Mouse (Mus musculus): Measurements from ENCODE around the gene Tmem35b. TPM values are rescaled to one million over a fixed set of nuclear protein-coding genes. Genes with fewer than 3 reads are reported as not detected.
"Not testable (repeated sequence)": the region's sequence is repeated elsewhere in the genome, so short reads cannot be mapped to it uniquely, and the experiment has no call there.

The Tmem35b gene
- polyA plus RNA-seq, 1 experiment = 0.14 TPM

GRCm38 (mm10) chr4:127085761-127086160 is 37.7 kb upstream of the Tmem35b start:
- Histone ChIP-seq H3K4me2 (ENCODE audit: low read depth) (no peak overlapping the region), H3K4me3 (no peak overlapping the region), H3ac (ENCODE audit: control insufficient read depth, insufficient read length) (no peak overlapping the region), H3K79me2 (ENCODE audit: control insufficient read depth, insufficient read depth) (no peaks in the 10 kb centered on the region), H3K36me3 (ENCODE audit: control insufficient read depth, insufficient read depth) (no peaks in the 10 kb centered on the region), H3K27me3 (ENCODE audit: control insufficient read depth, insufficient read depth, insufficient read length) (peaks cover 5% of the 10 kb centered on the region)
- no peak for TF ChIP-seq SRF (IDR thresholded peaks at IDR 0.05; ENCODE audit: control insufficient read depth, insufficient read length, low read depth)
- TF ChIP-seq MYOG (IDR thresholded peaks at IDR 0.05; ENCODE audit: control insufficient read depth in 1 of 3, insufficient read depth in 1 of 3, insufficient read length in 2 of 3, low read depth in 2 of 3) = no peak

DNA sequence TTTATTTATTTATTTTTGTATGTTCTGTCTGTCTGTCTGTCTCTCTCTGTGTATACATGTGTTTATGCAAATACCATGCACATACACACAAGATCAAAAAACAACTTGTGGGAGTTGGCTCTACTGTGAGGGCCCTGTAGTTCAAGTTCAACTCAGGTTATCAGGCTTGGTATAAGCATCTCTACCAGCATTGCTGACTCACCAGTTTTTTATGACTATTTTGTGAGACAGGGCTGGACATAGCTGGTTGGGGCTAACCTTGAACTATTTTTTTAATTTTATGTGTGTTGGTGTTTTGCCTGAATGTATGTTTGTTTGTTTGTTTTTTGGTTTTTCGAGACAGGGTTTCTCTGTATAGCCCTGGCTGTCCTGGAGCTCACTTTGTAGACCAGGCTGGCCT is 32.3 kb upstream of the Tmem35b start:
- Histone ChIP-seq H3K79me2 (ENCODE audit: control insufficient read depth, insufficient read depth) (no peaks in the 10 kb centered on the region), H3K27me3 (ENCODE audit: control insufficient read depth, insufficient read depth, insufficient read length) (no peaks in the 10 kb centered on the region), H3K4me3 (no peak overlapping the region), H3ac (ENCODE audit: control insufficient read depth, insufficient read length) (no peak overlapping the region), H3K4me2 (ENCODE audit: low read depth) (no peak overlapping the region), H3K36me3 (ENCODE audit: control insufficient read depth, insufficient read depth) (no peaks in the 10 kb centered on the region)
- TF ChIP-seq TCF12 (IDR thresholded peaks at IDR 0.05; ENCODE audit: insufficient read depth, poor library complexity, severe bottlenecking) (no peak), E2F4 (IDR thresholded peaks at IDR 0.05; ENCODE audit: insufficient read depth) (no peak), MYOD1 (IDR thresholded peaks at IDR 0.05; ENCODE audit: control insufficient read depth in 1 of 3, insufficient read length in 2 of 3, low read depth in 2 of 3) (no peak), SRF (IDR thresholded peaks at IDR 0.05; ENCODE audit: control insufficient read depth, insufficient read length, low read depth) (no peak), REST (IDR thresholded peaks at IDR 0.05; ENCODE audit: insufficient read depth, insufficient read length) (no peak), MAX (IDR thresholded peaks at IDR 0.05; ENCODE audit: low read depth) (no peak), USF1 (IDR thresholded peaks at IDR 0.05; ENCODE audit: low read depth) (no peak), TCF3 (IDR thresholded peaks at IDR 0.05; ENCODE audit: insufficient read length, low read depth) (no peak), POLR2AphosphoS2 (IDR thresholded peaks at IDR 0.05; ENCODE audit: insufficient read length, low read depth) (no peak), POLR2A (IDR thresholded peaks at IDR 0.05; ENCODE audit: insufficient read length, low read depth) (no peak), MYOG (IDR thresholded peaks at IDR 0.05; ENCODE audit: control insufficient read depth in 1 of 3, insufficient read depth in 1 of 3, insufficient read length in 2 of 3, low read depth in 2 of 3) (no peak), CEBPB (IDR thresholded peaks at IDR 0.05; ENCODE audit: insufficient read depth, poor library complexity, severe bottlenecking) (no peak)

DNA sequence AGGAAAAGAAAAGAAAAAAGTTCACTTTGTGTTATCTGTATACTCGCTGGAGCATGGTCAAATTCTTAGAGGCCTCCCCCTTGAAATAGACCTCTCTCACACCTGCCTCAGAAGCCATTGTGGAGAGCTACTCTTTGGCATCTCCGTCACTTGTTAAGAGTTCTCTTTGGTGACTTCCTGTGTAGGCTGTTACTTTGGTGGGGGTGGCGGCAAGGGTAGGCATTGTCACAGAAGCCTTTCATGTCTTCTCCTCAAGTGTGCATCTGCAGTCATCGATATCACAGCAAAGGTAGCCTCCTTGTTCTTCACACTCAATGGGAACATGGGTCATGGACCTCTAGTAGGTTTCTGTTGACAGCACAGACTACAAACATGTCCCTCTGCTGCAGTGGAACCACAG is 28.4 kb upstream of the Tmem35b start:
- Histone ChIP-seq H3K79me2 (ENCODE audit: control insufficient read depth, insufficient read depth) (no peaks in the 10 kb centered on the region), H3K4me3 (no peak overlapping the region), H3ac (ENCODE audit: control insufficient read depth, insufficient read length) (no peak overlapping the region), H3K36me3 (ENCODE audit: control insufficient read depth, insufficient read depth) (no peaks in the 10 kb centered on the region), H3K27me3 (ENCODE audit: control insufficient read depth, insufficient read depth, insufficient read length) (peaks cover 4% of the 10 kb centered on the region), H3K4me2 (ENCODE audit: low read depth) (no peak overlapping the region)
- TF ChIP-seq MYOD1 (IDR thresholded peaks at IDR 0.05; ENCODE audit: control insufficient read depth in 1 of 3, insufficient read length in 2 of 3, low read depth in 2 of 3) = no peak
- TF ChIP-seq SRF (IDR thresholded peaks at IDR 0.05; ENCODE audit: control insufficient read depth, insufficient read length, low read depth) = no peak
- TF ChIP-seq TCF3 (IDR thresholded peaks at IDR 0.05; ENCODE audit: insufficient read length, low read depth) = no peak
- no peak for TF ChIP-seq POLR2A (IDR thresholded peaks at IDR 0.05; ENCODE audit: insufficient read length, low read depth)
- no peak for TF ChIP-seq MAX (IDR thresholded peaks at IDR 0.05; ENCODE audit: low read depth)
- no peak for TF ChIP-seq CEBPB (IDR thresholded peaks at IDR 0.05; ENCODE audit: insufficient read depth, poor library complexity, severe bottlenecking)
- TF ChIP-seq USF1 (IDR thresholded peaks at IDR 0.05; ENCODE audit: low read depth) = no peak
- TF ChIP-seq TCF12 (IDR thresholded peaks at IDR 0.05; ENCODE audit: insufficient read depth, poor library complexity, severe bottlenecking) = no peak
- no peak for TF ChIP-seq POLR2AphosphoS2 (IDR thresholded peaks at IDR 0.05; ENCODE audit: insufficient read length, low read depth)

- not testable (repeated sequence) for H3K79me2 ChIP-seq (ENCODE audit: control insufficient read depth, insufficient read depth); H3K36me3 ChIP-seq (ENCODE audit: control insufficient read depth, insufficient read depth); H3K4me3 ChIP-seq; H3K27me3 ChIP-seq (ENCODE audit: control insufficient read depth, insufficient read depth, insufficient read length); H3K4me2 ChIP-seq (ENCODE audit: low read depth); H3ac ChIP-seq (ENCODE audit: control insufficient read depth, insufficient read length)
These were observed 23.9 kb upstream of the Tmem35b start for GRCm38 (mm10) chr4:127099552-127099951.

DNA sequence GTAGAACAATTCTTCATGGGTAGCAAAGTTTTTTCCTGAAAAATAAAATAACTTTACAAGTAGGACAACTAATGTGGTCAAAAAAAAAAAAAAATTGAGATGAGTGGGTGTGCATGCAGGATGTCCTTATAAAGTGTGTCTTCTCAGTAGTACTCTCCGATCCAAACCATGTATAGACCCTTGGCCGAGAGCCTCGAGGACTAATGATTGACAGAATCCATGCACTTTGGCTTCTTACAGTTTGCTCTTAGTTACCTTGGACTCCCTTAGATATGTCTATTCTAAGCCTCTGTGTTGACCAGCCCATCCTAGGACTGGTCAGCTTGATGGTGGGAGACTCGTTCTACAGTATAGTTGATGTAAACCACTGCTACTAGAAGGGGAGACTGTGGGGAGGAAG is 15.9 kb upstream of the Tmem35b start:
- Histone ChIP-seq H3K4me2 (ENCODE audit: low read depth) (no peak overlapping the region), H3K79me2 (ENCODE audit: control insufficient read depth, insufficient read depth) (no peaks in the 10 kb centered on the region), H3K36me3 (ENCODE audit: control insufficient read depth, insufficient read depth) (no peaks in the 10 kb centered on the region), H3K4me3 (no peak overlapping the region), H3K27me3 (ENCODE audit: control insufficient read depth, insufficient read depth, insufficient read length) (no peaks in the 10 kb centered on the region), H3ac (ENCODE audit: control insufficient read depth, insufficient read length) (no peak overlapping the region)
- no peak for TF ChIP-seq MYOD1 (IDR thresholded peaks at IDR 0.05; ENCODE audit: control insufficient read depth in 1 of 3, insufficient read length in 2 of 3, low read depth in 2 of 3)
- TF ChIP-seq SRF (IDR thresholded peaks at IDR 0.05; ENCODE audit: control insufficient read depth, insufficient read length, low read depth) = no peak
- no peak for TF ChIP-seq MYOG (IDR thresholded peaks at IDR 0.05; ENCODE audit: control insufficient read depth in 1 of 3, insufficient read depth in 1 of 3, insufficient read length in 2 of 3, low read depth in 2 of 3)
- no peak for TF ChIP-seq CEBPB (IDR thresholded peaks at IDR 0.05; ENCODE audit: insufficient read depth, poor library complexity, severe bottlenecking)
- TF ChIP-seq TCF12 (IDR thresholded peaks at IDR 0.05; ENCODE audit: insufficient read depth, poor library complexity, severe bottlenecking) = no peak
- no peak for TF ChIP-seq TCF3 (IDR thresholded peaks at IDR 0.05; ENCODE audit: insufficient read length, low read depth)
- no peak for TF ChIP-seq POLR2AphosphoS2 (IDR thresholded peaks at IDR 0.05; ENCODE audit: insufficient read length, low read depth)
- no peak for TF ChIP-seq REST (IDR thresholded peaks at IDR 0.05; ENCODE audit: insufficient read depth, insufficient read length)
- TF ChIP-seq MAX (IDR thresholded peaks at IDR 0.05; ENCODE audit: low read depth) = no peak
- TF ChIP-seq USF1 (IDR thresholded peaks at IDR 0.05; ENCODE audit: low read depth) = no peak
- TF ChIP-seq E2F4 (IDR thresholded peaks at IDR 0.05; ENCODE audit: insufficient read depth) = no peak
- no peak for TF ChIP-seq POLR2A (IDR thresholded peaks at IDR 0.05; ENCODE audit: insufficient read length, low read depth)

Data from myocyte (in vitro differentiated cells).